Mouse (Mus musculus) intestine, embryonic 16.5 days (tissue): Measurements from ENCODE around the gene Btrc. TPM values are rescaled to one million over a fixed set of nuclear protein-coding genes. Genes with fewer than 3 reads are reported as not detected.

Source experiments
- ATAC-seq: fragments of 200-750 bp; cut with Nextera tagmentation; 2 replicates; pipeline ENCODE4 v1.8.0; 2017; ENCODE audit warnings: moderate TSS enrichment, moderate library complexity
- H3K27ac ChIP-seq: fragments of 300-500 bp; sonication (generic); 2 replicates; pipeline ENCODE4 v1.5.1; 2014; ENCODE audit warnings: mild to moderate bottlenecking, low read length
- H3K27me3 ChIP-seq: fragments of 300-500 bp; sonication (generic); replicated peaks from 2 replicates; pipeline ENCODE4 v1.6.1; 2014; ENCODE audit warnings: low read length, control low read depth, mixed read lengths; ENCODE audit not compliant: control insufficient read depth, insufficient read depth
- H3K36me3 ChIP-seq: fragments of 300-500 bp; sonication (generic); 2 replicates; pipeline ENCODE4 v1.6.1; 2014; ENCODE audit warnings: low read length, control low read depth; ENCODE audit not compliant: control insufficient read depth, insufficient read depth
- H3K4me1 ChIP-seq: fragments of 300-500 bp; sonication (generic); 2 replicates; pipeline ENCODE4 v1.6.1; 2014; ENCODE audit warnings: low read length, control low read depth, mixed read lengths; ENCODE audit not compliant: control insufficient read depth, insufficient read depth
- H3K4me2 ChIP-seq: fragments of 300-500 bp; sonication (generic); 2 replicates; pipeline ENCODE4 v1.6.1; 2014; ENCODE audit warnings: low read depth, low read length, control low read depth
- H3K4me3 ChIP-seq: fragments of 300-500 bp; sonication (generic); 2 replicates; pipeline ENCODE4 v1.5.1; 2014; ENCODE audit warnings: mild to moderate bottlenecking, low read length
- H3K9ac ChIP-seq: fragments of 300-500 bp; sonication (generic); 2 replicates; pipeline ENCODE4 v1.6.1; 2014; ENCODE audit warnings: low read depth, low read length
- H3K9me3 ChIP-seq: fragments of 300-500 bp; sonication (generic); 2 replicates; pipeline ENCODE4 v1.6.1; 2016; ENCODE audit warnings: low read length, control low read depth; ENCODE audit not compliant: control insufficient read depth
- WGBS: fragments of 180-500 bp; shearing (Covaris S2); extraction: QIAGEN DNeasy Blood & Tissue Kit; methylation state at CpG from one replicate; pipeline ENCODE4 v1.1.7; 2014; 5-methylcytosine and 5-hydroxymethylcytosine counted together
- polyA plus RNA-seq: library from polyadenylated mRNA; unstranded; fragments of >200 nt; fragmentation: Nextera tagmentation; extraction: Ambion mirVana; gene quantifications from 2 replicates; pipeline ENCODE4 v1.2.1, GENCODE M21; 2015

Gene Btrc
- polyA plus RNA-seq, 1 experiment from 2014 or later, result 30.4 TPM

DNA sequence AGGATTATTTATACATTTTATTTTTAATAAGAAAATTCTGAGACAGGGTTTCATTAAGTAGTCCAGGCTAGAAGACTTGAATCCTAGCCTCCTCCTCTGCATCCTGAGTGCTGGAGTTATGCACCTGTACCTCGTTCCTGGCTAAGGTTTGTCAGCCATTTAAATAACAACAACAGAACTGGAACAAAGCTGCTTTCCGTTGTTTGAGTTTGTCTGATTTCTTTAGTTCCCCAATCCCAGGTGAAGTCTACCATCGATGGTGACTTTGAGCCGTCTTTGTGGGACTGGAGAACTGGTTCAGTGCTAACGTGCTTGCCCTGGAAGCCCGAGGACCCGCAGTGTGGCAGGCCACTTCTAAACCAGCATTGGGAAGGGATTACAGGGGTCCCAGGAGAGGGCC is 93.4 kb downstream of the Btrc start:
- no peaks in the 10 kb centered on the region for H3K36me3 ChIP-seq
- H3K4me2 ChIP-seq, result no peak overlapping the region
- no peaks in the 10 kb centered on the region for H3K4me1 ChIP-seq
- H3K4me3 ChIP-seq, result no peak overlapping the region
- no peak overlapping the region for H3K9ac ChIP-seq
- no peaks in the 10 kb centered on the region for H3K9me3 ChIP-seq
- H3K27ac ChIP-seq, result no peak overlapping the region
- H3K27me3 ChIP-seq, result no peaks in the 10 kb centered on the region
- ATAC-seq, result no peak
- 88% methylated on average over 7 of the region's 7 CpGs for WGBS

DNA sequence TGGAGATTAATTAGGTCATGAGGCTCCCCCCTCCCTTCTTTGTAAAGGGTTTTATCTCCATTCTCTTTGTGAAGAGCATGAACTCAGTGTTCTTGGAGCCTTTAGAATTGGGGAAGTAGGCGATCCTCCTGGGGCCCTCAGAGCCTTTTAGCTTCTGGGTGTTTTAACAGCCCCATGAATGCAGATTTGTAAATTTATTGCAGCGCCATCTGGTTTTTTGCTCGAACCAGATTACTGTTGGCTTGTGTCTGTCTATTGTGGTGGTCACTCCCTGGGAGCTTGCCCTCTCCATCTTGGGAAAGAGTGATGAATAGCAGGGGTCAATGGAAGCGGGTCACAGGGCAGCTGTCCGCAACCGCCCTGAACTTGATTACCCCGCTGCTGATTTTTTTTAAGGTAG is 95.2 kb downstream of the Btrc start:
- Histone ChIP-seq H3K36me3 (no peaks in the 10 kb centered on the region), H3K27me3 (no peaks in the 10 kb centered on the region), H3K27ac (no peak overlapping the region), H3K9me3 (no peaks in the 10 kb centered on the region), H3K4me2 (no peak overlapping the region), H3K4me3 (no peak overlapping the region), H3K4me1 (no peaks in the 10 kb centered on the region), H3K9ac (no peak overlapping the region)
- ATAC-seq, result no peak
- WGBS, result 57% methylated on average over 7 of the region's 7 CpGs

DNA sequence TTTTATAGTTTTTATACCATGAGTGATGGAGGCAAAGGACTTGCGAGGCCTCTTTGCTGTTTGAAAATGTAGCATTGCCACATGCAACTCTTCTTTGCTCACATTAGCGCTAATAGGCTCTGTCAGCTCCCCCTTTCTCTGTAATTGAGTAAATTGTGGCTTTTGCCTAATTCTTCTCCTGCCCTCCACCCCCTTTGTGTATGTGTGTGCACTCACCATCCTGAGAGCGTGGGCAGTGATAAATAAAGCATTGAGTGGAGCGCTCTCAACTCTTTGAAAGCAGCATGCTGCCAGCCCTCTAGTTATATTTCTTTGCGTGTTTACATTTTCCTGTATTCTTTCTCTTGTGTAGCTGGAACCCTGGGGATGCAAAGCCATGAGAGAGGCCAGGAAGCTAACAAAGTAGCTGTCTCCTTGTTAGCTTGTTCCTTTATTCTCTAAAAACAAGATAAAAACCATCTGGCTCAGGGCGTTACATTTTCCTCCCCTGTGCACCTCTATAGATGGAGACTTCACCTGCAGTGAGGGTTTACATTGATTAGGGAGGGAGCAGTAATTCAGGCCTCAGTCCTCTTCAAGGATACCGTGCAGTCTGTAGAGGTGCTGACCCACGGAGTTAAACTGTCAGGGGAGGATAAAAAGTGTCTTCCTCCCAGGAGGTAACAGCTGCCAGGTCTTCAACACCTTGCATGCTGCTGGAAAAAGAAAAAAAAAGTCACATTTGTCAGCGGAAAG is 96.6 kb downstream of the Btrc start:
- H3K4me3 ChIP-seq, result no peak overlapping the region
- WGBS, result 52% methylated on average over 9 of the region's 9 CpGs
- no peak for ATAC-seq
- H3K9me3 ChIP-seq, result no peaks in the 10 kb centered on the region
- no peak overlapping the region for H3K4me2 ChIP-seq
- H3K27me3 ChIP-seq, result no peaks in the 10 kb centered on the region
- no peaks in the 10 kb centered on the region for H3K36me3 ChIP-seq
- H3K27ac ChIP-seq, result no peak overlapping the region
- no peaks in the 10 kb centered on the region for H3K4me1 ChIP-seq
- no peak overlapping the region for H3K9ac ChIP-seq

DNA sequence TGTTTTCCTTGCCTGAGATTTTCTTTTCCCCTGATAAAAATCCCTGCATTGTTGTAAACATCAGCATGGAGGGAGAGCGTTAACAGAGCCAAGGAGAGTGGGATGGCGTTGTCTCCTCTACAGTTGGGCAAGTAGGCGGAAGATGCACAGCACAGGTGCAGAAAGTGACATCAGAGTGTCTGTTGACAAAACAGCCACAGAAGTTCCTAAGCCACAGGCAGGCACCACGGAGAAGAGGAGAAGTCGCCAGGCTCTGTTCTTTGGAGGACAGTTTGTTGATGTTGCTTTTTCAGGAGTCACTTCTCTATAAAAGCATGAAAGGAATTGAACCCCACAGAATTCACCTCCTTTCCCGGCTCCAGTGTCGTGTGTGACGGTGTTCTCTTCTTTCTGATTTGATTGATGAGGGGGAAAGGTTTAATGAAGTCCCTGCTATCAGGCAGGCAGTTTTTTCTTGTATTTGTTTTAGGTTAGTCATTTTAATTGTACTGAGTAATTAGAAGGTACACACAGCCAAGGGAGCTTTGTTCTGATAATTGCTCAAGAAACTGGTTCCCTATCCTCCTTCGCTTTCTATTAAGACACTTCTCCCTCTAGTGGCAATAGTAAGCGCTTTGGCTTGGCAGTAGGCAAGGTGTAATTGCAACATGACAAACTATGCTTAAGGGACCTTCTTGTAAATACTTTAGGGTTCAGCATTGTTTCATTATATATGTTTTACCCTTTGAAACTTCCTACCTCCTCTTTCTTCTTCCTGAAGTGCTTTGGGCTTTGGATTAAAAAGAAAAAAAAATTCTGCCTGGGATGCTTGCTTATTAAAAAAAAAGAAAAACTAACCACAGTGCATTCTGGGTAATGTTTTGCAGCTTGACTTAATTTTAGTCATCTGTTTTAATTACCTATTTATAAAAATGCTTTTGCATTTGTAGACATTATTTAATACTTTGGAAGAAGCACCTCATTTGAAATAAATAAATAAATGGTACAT is 97.5 kb downstream of the Btrc start:
- Histone ChIP-seq H3K4me1 (no peaks in the 10 kb centered on the region), H3K9ac (no peak overlapping the region), H3K36me3 (no peaks in the 10 kb centered on the region), H3K9me3 (no peaks in the 10 kb centered on the region), H3K27ac (no peak overlapping the region), H3K27me3 (no peaks in the 10 kb centered on the region), H3K4me2 (no peak overlapping the region), H3K4me3 (no peak overlapping the region)
- ATAC-seq, result no peak
- 62% methylated on average over 10 of the region's 10 CpGs for WGBS

DNA sequence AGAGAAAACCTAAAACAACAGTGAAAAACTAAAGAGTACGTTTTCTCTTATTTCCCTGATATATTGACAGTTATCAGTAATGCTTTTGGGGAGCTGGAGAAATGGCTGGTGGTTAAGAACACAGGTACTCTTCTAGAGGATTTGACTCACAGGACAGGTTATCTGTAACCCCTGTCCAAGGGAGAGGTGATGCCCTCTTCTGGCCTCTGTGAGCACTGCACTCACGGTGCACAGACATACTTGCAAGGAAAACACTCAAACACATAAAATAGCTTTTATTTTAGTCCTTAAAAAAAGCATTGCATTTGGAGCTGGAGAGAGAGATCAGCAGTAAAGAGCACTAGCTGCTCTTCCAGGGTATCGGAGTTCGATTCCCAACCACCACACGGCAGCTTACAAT is 106.2 kb downstream of the Btrc start:
- Histone ChIP-seq H3K27me3 (no peaks in the 10 kb centered on the region), H3K9ac (no peak overlapping the region), H3K4me1 (peaks cover 8% of the 10 kb centered on the region; the same call in 1 of the 2 replicates), H3K4me2 (no peak overlapping the region), H3K27ac (no peak overlapping the region), H3K36me3 (no peaks in the 10 kb centered on the region), H3K9me3 (no peaks in the 10 kb centered on the region), H3K4me3 (no peak overlapping the region)
- 98% methylated on average over 5 of the region's 5 CpGs for WGBS
- ATAC-seq, result no peak

DNA sequence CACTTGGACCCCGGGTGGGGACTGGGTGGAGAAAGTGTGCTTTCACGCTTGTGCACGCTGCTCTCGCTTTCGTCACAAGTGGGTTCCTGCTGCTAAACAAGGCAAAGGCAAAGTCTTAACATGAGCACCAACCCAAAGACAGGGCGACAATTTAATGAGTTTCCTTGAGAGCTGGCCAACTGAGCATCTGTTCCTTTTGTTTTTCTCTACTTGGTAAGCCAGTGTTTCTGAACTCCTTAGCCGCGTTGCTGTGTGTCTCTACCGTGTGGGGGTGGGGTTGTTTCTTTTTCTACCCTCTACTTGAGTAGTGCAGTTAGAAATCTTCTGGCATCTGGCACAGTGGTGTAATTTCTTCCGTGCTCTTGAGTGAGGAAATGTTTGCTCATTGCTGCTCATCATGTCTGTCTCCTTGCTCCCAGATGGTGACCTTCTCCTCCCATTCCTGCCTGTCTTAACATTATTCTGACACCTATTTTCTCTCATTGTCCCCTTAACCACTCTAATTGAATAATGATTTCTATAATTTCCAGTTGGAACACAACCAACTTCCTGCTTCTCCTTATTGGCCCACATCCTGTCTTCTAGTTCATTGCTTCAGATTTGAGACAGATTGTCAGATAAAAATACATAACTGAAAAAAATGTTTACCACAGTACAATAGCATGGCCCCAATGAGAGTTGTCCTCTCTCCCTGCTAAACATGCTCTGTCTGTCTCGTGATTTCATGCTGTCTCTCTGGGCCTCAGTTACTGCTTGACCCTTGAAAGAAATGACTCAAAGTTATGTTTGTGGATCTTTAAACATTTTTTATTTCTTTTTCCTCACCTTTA is 109.4 kb downstream of the Btrc start:
- Histone ChIP-seq H3K4me1 (peaks cover 8% of the 10 kb centered on the region; the same call in 1 of the 2 replicates), H3K36me3 (no peaks in the 10 kb centered on the region), H3K27me3 (no peaks in the 10 kb centered on the region), H3K9me3 (no peaks in the 10 kb centered on the region), H3K4me3 (no peak overlapping the region), H3K4me2 (no peak overlapping the region), H3K9ac (no peak overlapping the region), H3K27ac (no peak overlapping the region)
- ATAC-seq, result no peak
- WGBS, result 59% methylated on average over 11 of the region's 11 CpGs

DNA sequence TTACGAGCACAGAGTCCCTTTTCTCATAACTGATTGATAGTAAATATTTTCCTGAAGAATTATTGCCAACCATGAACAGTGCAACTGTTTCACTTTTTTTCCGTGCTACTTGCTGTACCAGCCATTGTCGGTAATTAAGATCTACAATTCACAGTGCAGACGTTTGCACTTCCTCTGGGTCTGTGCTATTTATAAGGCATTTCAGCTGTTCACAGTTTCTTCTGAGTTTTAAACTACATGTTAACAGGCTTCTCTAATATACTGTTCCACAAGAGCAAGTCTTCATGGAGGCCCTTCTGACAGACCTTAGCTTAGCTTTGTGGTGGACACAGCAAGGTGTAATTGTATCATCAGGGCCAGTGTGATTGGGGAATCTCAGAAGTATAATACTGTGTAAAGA is 111.2 kb downstream of the Btrc start:
- 45% methylated on average over 4 of the region's 4 CpGs for WGBS
- Histone ChIP-seq H3K27ac (no peak overlapping the region), H3K9me3 (no peaks in the 10 kb centered on the region), H3K4me1 (peaks cover 8% of the 10 kb centered on the region; the same call in 1 of the 2 replicates), H3K27me3 (no peaks in the 10 kb centered on the region), H3K9ac (no peak overlapping the region), H3K36me3 (no peaks in the 10 kb centered on the region), H3K4me3 (no peak overlapping the region), H3K4me2 (no peak overlapping the region)
- ATAC-seq, result no peak

DNA sequence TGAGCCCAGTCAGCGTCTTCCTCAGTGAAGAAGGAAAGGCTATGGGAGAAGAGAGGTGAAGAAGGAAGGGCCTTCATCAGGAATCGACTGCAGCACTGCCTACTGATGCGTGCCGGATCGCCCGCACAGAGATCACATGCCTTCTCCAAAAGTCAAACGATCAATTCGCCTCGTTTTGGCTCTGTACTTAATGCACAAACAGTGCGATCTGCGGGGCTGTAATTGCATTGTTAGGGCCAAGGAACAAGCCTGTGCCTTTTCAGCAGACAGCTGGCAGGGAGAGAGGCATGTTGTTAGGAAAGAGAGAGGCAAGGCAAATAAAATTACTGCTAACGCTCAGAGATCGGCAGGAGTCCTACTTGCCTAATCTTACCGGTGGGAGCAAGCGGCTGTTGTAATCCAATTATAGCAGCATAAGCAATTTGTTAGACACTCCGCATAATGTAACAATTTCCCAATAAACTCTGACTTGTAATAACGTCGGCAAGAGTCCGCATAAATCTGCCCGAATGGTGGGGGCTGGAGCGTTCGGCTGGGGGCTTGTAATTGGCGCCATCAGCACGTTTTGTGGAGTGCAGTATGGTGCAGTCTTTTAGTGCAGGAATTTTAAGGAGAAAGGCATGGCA is 112.5 kb downstream of the Btrc start:
- H3K9ac ChIP-seq, result no peak overlapping the region
- H3K36me3 ChIP-seq, result no peaks in the 10 kb centered on the region
- H3K27me3 ChIP-seq, result no peaks in the 10 kb centered on the region
- ATAC-seq, result no peak
- H3K4me2 ChIP-seq, result no peak overlapping the region
- no peak overlapping the region for H3K27ac ChIP-seq
- H3K4me1 ChIP-seq, result peaks cover 8% of the 10 kb centered on the region; the same call in 1 of the 2 replicates
- 52% methylated on average over 24 of the region's 24 CpGs for WGBS
- no peaks in the 10 kb centered on the region for H3K9me3 ChIP-seq
- no peak overlapping the region for H3K4me3 ChIP-seq
